Mouse (Mus musculus) c-Kit-positive CD71-positive TER-119-negative erythroid progenitor cells, embryonic 14.5 days (primary cell): ENCODE data around the gene Cdx2.

Experiments
- DNase-seq: peaks from one replicate; pipeline ENCODE4 v3.0.0-alpha.2; 2013; ENCODE audit warnings: low read depth

The Cdx2 gene

DNA sequence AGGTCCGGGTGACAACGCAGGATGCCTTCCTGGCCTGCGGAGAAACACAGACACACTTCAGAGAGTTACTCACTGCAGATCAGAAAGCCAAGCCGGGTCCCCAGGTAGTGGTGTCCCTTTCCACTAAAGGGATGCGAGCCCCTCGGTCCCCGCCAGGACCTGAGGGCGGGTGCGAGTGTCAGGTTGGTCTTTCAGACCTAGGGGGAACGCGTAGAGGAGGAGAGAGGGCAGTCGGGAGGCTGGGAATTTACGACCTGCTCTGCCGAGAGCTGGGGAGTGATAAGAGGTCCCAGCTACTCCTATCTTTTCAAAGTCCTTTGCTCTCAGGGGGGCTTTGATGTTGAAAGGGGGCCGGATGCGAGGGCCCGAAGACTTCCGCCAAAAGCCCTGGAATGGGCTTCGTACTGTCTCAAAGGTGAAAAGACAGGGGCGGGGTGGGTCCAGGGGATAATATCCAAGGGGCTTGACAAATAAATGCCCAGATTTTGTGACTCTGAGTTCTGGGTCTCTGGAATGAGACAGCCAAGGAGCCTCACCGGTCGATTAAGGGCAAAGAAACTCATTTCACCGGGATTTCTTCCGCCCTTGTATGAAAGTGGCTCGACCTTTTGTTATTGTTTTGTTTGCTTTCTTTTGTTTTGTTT lies 8.5 kb upstream of the Cdx2 start:
- no peak for DNase-seq

DNA sequence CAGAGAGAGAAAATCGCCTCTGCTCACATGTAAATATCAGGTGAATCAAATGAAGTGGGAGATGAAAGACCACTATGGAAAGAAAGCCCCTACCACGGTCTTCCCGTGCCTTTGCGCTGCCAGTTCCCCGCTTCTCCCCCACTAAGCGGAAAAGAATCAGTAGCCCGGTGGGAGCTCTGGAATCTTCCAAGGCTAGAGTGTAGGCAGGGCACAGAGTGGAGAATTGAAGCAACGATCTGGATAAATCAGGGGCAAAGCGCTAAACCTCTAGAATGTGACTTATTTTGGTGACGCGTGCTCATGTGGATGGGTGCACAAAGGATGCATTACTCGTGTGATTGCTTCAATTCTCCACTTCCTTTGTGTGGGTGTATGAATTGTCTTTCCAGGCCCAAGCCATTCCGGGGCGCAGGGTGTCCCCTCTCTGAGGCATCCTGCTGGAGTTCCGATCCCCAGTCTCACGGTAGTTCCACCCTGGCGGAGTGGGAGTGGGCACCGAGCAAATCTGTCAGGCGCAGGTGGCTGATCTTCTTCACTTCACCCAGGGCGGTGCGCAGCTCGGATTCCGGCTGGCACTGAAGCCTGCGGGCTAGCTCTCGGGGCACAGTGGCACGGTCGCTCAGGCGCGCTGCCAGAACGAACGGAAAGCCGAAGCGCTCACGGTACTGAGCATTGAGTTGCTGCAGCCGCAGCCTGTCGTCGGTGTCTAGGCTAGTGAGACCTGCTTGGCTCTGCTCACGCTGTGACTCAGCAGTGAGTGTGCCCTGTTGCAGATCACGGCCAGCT lies 7.8 kb upstream of the Cdx2 start:
- DNase-seq, result no peak

DNA sequence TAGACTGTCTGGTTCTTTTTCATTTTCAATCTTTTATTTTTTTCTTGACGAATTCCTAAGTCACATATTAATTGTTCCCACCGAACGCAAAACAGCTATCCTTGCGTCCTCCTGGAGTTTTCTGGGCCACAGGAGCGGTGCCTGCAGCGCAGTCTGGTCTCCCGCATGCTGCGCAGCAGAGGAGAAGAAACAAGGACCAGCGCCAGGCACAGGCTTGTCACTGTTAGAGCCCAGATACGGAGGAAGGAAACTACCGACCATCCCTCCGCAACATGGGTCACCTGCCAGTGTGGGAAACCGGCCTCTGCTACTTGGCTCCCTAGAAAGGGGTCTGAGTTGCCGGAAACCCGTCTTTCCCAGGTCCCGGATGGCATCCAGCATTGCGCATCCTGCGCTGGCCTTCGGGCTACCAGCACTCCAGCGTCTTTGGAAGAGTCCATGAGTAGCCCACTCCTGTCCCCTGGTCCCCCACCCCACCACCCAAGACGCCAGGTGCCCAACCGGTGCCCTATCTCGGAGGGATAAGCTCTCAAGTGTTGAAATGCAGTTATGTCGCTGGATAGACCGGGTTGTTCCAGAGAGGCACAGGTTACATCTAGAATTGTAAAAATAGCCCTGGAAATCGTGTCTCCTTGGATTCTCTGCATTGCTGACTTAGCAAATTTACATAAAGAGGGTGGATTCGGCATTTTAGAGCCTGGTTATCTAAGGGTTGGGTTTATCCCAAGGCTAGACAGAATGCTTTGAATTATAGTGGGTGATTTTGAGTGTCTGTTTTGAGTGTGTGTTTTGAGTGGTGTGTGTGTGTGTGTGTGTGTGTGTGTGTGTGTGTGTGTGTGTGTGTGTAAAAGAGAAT lies 6.0 kb upstream of the Cdx2 start:
- no peak for DNase-seq

DNA sequence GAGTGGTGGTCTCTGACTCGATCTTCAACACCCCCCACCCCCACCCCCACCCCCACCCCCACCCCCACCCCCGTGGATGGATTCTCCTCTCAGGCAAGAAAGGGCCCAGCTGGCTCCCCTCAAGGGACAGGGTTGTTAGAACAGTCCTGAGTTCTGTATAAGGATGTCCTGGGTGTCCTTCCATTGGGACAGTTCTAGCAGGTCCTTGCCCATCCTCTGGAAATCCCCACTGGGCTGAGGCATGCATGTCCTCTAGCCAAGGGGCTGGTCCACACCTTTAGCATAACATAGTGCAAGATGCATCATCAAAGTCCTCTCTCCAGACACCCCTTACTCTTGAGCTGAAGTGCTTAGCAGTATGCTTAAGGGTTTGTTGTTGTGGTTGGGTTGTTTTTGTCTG lies 2.7 kb upstream of the Cdx2 start:
- DNase-seq, result no peak

DNA sequence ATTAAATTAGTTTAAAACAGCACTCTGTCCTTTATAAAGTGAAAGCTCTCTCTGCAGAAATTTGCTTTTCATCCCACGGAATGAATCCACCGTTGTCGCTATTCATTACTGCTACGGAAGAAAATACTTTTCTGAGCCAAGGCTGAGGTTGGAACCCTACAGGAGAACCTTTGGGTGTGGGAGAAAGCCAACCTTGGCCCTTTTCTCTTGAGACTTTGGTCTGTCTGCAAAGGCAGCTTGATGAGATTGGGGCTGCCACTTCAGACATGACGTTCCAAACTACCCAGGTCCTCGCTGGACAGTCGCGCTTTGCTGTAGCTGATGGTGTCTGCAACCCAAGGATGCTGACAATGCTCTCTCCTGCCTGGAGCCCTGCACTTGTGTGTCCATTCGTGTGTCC lies 1.4 kb upstream of the Cdx2 start:
- no peak for DNase-seq

DNA sequence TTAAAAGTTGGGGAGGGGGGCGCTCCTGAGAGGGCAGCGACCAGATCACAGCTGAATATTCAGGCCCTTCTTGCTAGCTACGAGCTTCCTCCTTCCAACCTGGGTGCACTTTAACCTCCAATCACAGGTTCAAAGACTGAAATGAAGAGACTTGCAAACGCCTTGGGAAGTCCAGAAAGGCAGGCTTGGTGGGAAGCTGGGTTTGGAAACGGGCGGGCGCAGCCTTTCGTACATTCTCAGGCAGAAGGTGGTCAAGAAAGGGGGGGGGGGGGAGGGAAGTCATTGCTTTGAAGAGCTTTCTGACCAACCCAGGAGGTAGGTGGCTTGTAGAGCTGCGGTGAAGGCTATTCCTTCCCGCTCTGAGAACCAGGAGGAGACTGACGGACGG lies 322 bp upstream of the Cdx2 start:
- no peak for DNase-seq

DNA sequence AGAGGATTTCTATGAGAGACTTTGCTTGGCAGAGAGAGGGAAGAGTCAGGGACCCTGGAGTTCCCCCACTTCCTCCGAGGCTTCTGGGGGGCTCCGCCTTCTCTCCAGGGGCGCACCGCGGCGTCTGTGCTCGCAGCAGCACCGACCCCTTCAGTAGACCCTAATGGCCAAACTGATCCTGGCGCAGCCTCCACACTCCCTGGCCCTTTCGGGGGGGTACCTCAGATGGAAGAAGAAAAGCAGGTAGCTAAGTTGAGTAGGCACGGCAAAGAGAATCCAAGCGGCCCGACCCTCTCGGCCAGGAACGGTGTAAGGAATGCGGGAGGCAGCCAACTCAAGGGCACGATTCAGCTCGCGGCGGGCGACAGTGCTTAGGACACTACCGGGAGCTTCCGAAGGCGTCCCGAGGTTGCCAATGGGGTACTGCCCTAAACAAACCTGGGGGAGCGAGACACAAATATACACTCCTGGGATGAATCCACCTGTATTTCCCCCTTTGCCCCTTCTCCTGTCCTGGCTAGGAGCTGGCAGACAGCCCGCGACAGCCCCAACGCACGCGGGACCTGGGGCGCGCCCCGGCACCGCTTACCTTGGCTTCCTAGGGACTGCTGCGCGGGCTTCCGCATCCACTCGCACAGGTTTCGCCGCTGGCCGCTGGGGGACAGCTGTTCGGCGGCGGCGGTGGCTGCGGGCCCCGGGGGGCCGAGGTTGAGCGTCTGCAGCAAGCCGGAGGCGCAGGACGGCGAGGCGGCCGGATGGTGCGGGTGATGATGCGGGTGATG lies 1.0 kb downstream of the Cdx2 start:
- no peak for DNase-seq

DNA sequence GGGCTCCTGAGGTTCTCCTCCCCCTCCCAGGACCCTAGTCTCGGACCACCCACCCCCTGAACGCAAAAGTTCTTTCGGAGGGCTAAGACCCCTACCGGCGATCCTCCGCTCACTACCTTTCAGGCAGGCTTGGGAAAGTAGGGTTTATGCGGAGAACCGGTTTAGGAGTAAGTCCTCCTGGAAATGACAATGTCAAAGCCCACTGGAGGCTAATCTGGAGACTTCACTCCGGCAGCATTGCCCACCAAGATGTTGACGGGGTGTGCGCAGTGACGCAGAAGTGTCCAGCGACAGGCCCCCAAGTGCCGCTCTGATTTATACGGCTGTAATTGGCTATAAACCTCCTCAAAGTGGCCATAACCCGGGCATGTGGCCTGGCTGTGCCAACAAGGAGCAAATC lies 1.9 kb downstream of the Cdx2 start:
- DNase-seq, result no peak

DNA sequence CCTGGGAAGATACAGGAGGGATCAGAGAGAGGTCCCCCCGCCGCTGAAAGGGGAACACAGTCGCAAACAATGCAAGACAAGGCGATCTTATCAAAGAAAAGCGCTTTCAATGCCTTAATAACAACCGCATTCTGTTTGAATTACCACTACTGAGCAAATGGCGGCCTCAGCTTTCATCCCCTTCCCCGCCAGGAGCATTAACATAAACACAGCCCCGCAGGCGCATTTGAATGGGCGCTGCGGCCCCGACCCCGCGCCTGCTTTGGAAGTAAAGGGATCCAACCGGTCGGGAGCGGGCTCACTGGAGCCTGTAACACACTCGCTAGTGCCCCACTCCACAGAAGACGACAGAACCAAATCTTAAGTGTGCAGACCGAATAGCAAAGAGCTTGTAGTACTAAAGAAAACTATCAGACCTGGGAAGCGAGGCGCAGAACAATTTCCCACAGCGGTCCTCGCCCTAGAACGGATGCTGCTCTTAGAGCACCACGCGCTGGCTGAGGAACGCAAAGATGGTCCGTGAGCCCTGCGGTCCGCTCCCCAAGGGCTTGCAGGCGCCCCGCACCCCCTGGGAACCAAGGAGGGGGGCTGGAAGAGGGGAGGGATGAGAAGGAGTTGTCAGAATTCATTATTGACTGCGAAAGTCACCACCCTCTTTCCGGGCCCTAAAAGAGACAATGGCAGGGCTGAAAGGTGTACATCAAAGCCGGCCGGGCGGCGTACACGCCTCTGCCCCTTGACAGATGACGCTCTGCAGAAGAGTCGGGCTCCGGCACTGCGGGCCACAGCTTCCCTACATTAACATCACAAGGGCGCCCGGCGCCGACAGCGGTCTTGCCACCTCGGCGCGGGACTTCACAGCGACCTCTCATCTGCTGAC lies 2.6 kb downstream of the Cdx2 start:
- no peak for DNase-seq

DNA sequence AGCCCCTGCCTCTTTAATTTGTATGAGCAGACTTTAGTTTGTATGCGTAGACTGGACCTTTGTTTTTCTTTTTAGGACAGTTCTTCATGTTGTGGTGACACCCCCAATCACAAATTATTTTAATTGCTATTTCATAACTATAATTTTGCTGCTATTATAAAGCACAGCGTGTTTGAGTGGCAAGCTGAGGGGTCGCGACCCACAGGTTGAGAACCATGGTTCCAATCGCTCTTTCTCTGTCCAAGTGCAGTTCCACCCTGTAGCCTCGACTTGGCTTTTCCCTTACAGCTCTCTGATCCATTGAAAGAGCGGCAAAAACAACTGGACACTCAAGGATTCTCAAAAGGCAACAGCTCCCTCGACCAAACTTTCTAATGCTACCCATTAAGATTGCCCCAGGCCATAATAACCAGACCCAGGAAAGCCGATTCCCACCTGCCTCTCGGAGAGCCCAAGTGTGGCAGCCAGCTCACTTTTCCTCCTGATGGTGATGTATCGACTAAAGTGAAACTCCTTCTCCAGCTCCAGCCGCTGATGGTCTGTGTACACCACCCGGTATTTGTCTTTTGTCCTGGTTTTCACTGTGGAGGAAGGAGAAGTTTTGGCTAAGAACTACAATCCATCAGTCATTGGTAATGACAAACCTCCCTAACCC lies 4.2 kb downstream of the Cdx2 start:
- DNase-seq, result no peak

DNA sequence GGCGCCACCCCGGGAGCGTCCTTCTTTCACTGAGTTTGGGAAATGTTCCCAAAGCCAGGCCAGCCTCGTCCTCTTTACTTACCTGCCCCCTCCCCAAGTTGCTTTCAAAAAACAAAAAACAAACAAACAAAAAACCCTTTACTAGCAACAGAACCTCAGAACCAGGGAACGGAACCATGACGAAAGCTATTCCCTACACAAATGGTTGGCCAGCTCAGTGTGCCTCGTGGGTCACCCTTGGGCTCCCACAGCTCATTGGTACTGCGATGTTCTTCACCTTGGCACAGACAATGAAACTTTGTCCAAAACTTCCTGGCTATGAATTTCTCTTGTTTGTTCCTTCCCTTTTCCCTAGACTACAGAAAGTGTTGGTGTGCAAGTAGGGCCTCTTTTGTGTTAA lies 4.9 kb downstream of the Cdx2 start:
- DNase-seq, result no peak

DNA sequence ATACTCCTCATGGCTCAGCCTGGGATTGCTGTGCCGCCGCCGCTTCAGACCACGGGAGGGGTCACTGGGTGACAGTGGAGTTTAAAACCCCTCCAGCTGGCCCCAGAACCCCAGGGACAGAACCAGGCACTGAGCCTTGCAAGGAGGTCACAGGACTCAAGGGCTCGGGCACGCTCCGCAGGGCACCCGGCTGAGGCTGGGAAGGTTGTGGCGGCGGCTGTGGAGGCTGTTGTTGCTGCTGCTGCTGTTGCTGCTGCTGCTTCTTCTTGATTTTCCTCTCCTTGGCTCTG lies 5.3 kb downstream of the Cdx2 start:
- DNase-seq, result no peak

DNA sequence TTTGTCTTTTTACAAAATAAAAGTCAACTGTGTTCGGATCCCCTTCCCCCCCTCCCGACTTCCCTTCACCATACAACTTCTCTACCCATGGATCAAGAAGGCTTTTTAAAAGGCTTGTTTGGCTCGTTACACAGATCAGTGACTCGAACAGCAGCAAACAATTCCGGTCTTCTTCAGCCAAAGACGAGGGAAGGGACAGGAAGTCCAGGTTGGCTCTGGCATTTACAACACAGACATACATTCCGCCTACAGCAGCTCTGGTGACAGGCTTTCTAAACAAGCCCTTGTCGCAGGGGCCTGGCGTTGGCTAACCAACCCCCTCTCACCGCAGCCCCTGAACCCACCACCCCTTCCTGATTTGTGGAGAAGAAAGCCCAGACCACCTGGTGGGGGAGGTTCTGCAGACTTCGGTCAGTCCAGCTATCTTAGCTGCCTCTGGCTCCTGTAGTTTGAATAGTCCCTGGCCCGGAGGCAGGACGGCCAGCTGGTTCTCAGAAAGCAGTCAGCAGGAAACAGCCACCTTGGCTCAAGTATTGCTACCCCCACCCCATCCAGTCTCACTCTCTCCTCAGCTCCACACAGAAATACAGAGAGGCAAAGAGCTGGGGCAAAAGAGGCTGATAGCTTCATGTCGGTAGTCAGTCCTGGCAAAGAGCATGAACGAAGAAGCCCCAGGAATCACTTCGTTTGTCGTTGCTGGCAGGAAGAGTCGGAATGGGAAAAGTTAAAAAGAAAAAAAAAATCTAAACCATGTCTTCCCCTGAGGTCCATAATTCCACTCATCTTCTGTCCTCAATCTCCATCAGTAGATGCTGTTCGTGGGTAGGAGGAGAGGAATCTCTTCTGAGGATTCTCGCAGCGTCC lies 5.9 kb downstream of the Cdx2 start:
- DNase-seq, result no peak

DNA sequence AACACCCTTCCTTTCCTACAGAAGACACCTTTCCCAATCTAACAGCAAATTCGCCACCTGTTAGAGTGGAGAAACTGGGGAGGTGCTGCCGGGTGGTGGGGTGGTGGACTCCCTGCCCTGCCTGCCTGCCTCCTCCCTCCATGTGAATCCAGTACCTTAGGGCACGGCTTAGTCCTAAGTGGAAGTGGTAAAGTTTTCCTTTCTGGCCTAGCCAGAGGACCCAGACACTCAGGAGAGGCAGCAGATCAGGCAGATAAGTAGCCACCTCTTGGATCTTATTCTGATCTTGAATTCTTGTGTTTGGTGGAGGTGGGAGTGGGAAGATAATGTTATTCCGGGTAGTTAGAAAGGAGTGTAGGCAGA lies 7.1 kb downstream of the Cdx2 start:
- no peak for DNase-seq

DNA sequence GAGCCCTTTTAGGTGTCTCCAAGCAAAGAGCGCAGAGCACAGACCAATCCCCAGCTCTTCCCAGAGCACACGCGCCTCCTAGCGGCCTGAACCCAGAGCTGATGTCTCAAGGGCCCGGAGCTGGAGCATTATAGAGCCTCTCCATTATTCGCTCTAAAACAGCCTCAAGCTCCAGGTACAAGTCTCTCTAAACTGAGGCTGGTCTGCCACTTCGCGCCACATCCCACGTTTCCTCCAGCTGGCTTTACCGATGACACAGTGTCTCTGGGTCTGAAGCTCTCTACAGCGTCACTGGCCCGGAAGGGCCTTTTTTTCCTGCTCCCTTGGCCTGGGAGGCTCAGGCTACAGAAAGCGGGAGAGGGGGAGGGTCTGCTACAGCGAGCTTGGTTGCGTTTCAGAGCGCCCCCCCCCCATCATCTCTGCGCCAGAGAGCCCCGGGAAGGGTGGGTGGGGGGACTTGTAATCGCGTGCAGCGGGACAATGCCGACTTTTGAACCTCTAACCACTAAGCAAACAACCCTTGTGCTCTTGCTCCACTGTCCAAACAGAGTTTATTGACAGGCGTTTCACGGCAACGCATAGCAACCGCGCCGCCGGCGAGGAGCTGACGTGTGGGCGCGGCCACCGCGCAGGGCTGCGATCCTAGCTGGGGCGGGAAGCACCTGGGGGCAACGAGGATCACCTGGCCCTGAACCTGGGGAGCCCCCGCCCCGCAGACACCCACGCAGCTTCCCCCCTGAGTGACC lies 7.6 kb downstream of the Cdx2 start:
- DNase-seq, result peak; percentile 17

DNA sequence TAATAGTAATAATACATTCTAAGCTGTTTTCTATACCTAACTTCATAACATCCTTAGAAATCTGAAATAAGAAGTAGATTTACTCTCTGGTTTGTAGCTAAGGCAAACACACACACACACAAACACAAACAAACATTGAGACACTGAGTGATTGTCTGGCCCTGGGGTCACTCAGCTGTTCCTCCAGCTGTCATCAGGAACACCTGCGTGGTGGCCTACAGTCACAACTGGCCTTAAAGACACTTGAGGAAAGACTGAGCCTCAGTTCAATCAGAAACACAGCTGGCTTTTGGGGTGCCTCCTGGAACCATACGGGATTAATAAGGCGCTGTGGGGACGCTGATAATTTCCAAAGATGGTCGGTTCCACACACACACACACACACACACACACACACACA lies 9.8 kb downstream of the Cdx2 start:
- DNase-seq, result no peak

DNA sequence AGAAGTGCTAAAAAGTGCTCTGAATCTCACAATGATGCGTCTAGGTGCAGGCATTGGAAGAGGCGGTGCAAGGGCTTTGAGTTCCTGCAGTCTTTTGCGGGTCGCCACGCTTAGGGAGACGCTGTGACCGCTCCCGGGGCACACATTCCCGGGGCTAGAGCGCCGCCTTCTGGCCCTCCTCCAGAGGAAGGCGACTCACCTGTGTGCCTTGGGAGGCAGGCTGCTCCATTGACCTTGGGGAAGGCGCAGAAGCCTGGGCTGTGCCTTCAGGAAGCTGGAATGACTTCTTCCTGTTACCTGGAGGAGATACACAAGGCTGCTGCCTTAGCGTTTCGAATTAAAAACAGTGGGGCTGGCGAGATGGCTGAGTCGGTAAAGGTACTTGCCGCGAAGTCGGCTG lies 12.9 kb downstream of the Cdx2 start:
- DNase-seq, result peak; percentile 17

DNA sequence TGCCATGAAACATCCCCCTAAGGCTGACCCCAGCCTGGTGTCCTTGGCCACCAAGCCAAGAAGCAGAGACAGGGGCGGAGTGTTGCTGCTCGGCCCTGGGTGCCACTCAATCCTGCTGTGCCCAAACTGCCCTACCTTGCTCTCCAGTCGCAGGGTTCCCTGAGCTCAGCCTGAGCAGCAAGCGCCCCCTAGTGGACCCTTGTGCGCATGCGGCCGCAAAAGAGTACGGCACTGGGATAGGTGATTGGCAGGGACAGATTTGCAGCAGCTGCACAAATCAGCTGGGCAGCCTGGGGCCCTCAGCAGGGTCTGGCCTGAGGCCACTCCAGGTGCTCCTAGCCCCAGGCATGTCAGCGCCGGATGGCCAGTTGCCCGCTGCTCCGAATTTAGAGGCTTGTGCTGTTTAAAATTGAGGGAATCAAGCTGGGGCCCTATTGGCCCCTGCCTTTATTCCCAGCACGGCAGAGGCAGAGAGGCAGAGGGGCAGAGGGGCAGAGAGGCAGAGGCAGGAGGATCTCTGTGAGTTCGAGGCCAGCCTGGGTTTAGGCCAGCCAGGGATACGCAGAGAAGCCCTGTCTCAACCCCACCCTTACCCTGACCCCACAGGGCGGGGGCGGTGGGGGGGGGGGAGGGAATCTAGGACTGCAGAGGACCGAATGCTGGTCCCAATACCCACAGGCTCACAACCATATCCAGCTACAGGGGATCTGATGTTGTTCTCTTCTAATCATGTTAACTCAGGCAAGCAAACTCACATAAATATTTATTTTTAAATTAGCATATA lies 13.8 kb downstream of the Cdx2 start:
- DNase-seq, result peak; percentile 48
